In the genomic region with DNA sequence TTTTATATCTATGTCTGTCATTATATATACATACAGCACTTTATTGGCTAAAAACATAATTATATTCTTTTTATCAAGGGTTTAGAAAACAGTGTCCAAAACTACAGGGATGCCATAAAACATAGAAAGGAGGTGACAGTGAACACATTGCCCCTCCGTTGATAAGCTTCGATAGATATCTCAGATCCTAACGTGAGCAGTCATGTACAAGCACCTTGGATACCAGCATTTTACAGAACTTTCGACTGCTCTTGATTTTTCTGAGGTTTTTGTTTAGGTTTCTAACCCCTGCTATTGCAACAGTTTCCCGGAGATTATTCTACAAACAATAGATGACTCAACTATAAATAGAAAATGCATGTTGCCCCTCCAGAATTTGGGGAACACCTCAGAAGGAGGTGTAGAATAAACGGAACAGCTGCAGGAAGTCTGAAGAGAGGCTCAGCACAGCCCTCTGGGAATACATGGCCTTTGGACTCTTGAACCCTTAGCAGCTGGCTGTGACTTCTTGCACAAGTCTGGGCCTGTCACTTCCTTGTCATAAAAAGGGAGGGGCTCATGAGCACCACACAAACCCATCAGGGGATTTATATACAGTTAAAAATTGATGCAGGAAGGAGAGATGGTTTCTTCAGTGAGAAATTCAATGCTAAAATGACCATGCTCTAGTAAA, we compare ENCODE assay signal across 17 mouse cellular contexts.
DNase-seq lines count a peak whose midpoint lies in the region; ATAC-seq and TF ChIP-seq lines count a peak whose summit lies in the region.
"Had no signal": no experiment of that assay in that cellular context is flagged by ENCODE, and none has a peak within 500 bp of the region (broad histone marks: within the 10 kb centered on the region; RNA-seq: fewer than 3 reads in every experiment).

No protein-coding gene starts in this region.

- TF ChIP-seq EP300 in lung, postnatal 0 days (IDR thresholded peaks at IDR 0.05): peak; percentile 18; the same call in 1 of the 2 replicates

- no peak overlapping the region for H3K27ac ChIP-seq in kidney, embryonic 14.5 days (ENCODE audit: low read depth, low read length)
- H3K27ac ChIP-seq in lung, postnatal 0 days (ENCODE audit: low read length): no peak overlapping the region
- H3K27ac ChIP-seq in intestine, embryonic 16.5 days (ENCODE audit: low read length): no peak overlapping the region
- H3K27ac ChIP-seq: hindbrain, embryonic 14.5 days had no signal

- H3K27me3 ChIP-seq in kidney, embryonic 14.5 days (ENCODE audit: control insufficient read depth, insufficient read depth, low read length): no peaks in the 10 kb centered on the region
- no peaks in the 10 kb centered on the region for H3K27me3 ChIP-seq in lung, postnatal 0 days (replicated peaks; ENCODE audit: insufficient read depth, low read length)
- no peaks in the 10 kb centered on the region for H3K27me3 ChIP-seq in intestine, embryonic 16.5 days (replicated peaks; ENCODE audit: control insufficient read depth, insufficient read depth, low read length)

- ATAC-seq in kidney, embryonic 14.5 days (ENCODE audit: low FRiP score, low TSS enrichment): peak; percentile 60; the same call in 1 of the 2 replicates
- ATAC-seq in lung, postnatal 0 days: peak; percentile 77
- ATAC-seq in intestine, embryonic 16.5 days: peak; percentile 100
- ATAC-seq: forebrain, postnatal 0 days had no signal

- no peak overlapping the region for H3K4me3 ChIP-seq in kidney, embryonic 14.5 days (ENCODE audit: low read length)
- H3K4me3 ChIP-seq in lung, postnatal 0 days (ENCODE audit: low read depth, low read length): no peak overlapping the region
- no peak overlapping the region for H3K4me3 ChIP-seq in intestine, embryonic 16.5 days (ENCODE audit: low read length)

- no peak overlapping the region for H3K9ac ChIP-seq in kidney, embryonic 14.5 days (ENCODE audit: low read depth, low read length)
- H3K9ac ChIP-seq in lung, postnatal 0 days (replicated peaks; ENCODE audit: low read depth): no peak overlapping the region
- no peak overlapping the region for H3K9ac ChIP-seq in intestine, embryonic 16.5 days (ENCODE audit: low read depth, low read length)
- H3K9ac ChIP-seq: forebrain, postnatal 0 days; hindbrain, embryonic 14.5 days had no signal

- H3K36me3 ChIP-seq in kidney, embryonic 14.5 days (ENCODE audit: control insufficient read depth, insufficient read depth, low read length): no peaks in the 10 kb centered on the region
- no peaks in the 10 kb centered on the region for H3K36me3 ChIP-seq in lung, postnatal 0 days (ENCODE audit: insufficient read depth, low read length)
- H3K36me3 ChIP-seq in intestine, embryonic 16.5 days (ENCODE audit: control insufficient read depth, insufficient read depth, low read length): no peaks in the 10 kb centered on the region
- H3K36me3 ChIP-seq: G1E had no signal

- TF ChIP-seq CTCF in lung, postnatal 0 days (IDR thresholded peaks at IDR 0.05): no peak

- no peaks in the 10 kb centered on the region for H3K4me1 ChIP-seq in kidney, embryonic 14.5 days (ENCODE audit: control insufficient read depth, insufficient read depth, low read length)
- no peaks in the 10 kb centered on the region for H3K4me1 ChIP-seq in lung, postnatal 0 days (ENCODE audit: insufficient read depth, low read depth, low read length)
- 0 out of 2 replicates have a peak, but pooled peaks cover 2% of the 10 kb centered on the region for H3K4me1 ChIP-seq in intestine, embryonic 16.5 days (ENCODE audit: control insufficient read depth, insufficient read depth, low read length)

- 74% methylated on average over 6 of the region's 6 CpGs for WGBS in kidney, embryonic 14.5 days
- 31% methylated on average over 6 of the region's 6 CpGs for WGBS in lung, postnatal 0 days
- 43% methylated on average over 6 of the region's 6 CpGs for WGBS in intestine, embryonic 16.5 days

- H3K4me2 ChIP-seq in kidney, embryonic 14.5 days (replicated peaks; ENCODE audit: low read depth, low read length): no peak overlapping the region
- no peak overlapping the region for H3K4me2 ChIP-seq in lung, postnatal 0 days (replicated peaks; ENCODE audit: low read depth, low read length)
- H3K4me2 ChIP-seq in intestine, embryonic 16.5 days (ENCODE audit: low read depth, low read length): no peak overlapping the region
- H3K4me2 ChIP-seq: hindbrain, embryonic 14.5 days had no signal

- DNase-seq in kidney, adult 8-10 months: no peak
- DNase-seq in lung, postnatal 0 days (ENCODE audit: low spot score): peak; percentile 70
- DNase-seq in lung, postnatal 36 days: no peak
- DNase-seq in yolk sac, embryonic 10.5 days (ENCODE audit: low spot score): peak; percentile 70
- DNase-seq in adrenal gland, postnatal 25 days: no peak
- no peak for DNase-seq in cerebellum, postnatal 10 days
- DNase-seq: adrenal gland, postnatal 36 days; B cell, adult 2 months; cerebellum, postnatal 25 days; forebrain, postnatal 0 days; gastrocnemius, postnatal 25 days; kidney, postnatal 10 days; thymus, postnatal 4 days had no signal

- no peaks in the 10 kb centered on the region for H3K9me3 ChIP-seq in kidney, embryonic 14.5 days (ENCODE audit: control insufficient read depth, low read length)
- no peaks in the 10 kb centered on the region for H3K9me3 ChIP-seq in lung, postnatal 0 days (ENCODE audit: low read length)
- no peaks in the 10 kb centered on the region for H3K9me3 ChIP-seq in intestine, embryonic 16.5 days (ENCODE audit: control insufficient read depth, low read length)
- H3K9me3 ChIP-seq: G1E had no signal

Comparison
In these comparisons a context has a peak if more than half of its experiments do, and no peak if none do; other contexts are left out.
1. DNase-seq: peak in lung, postnatal 0 days (single experiment) and yolk sac, embryonic 10.5 days (single experiment); none in kidney, adult 8-10 months (0 of 2), lung, postnatal 36 days (single experiment), adrenal gland, postnatal 25 days (single experiment) and cerebellum, postnatal 10 days (0 of 2).
2. Peak in every context shown above with its lines, with median percentiles within 50 percentile points of each other: ATAC-seq.